Mouse (Mus musculus) yolk sac, embryonic 10.5 days (tissue): ENCODE data around the gene Mtrex.

Source experiments
- DNase-seq: peaks from one replicate; pipeline ENCODE4 v3.0.0-alpha.2; 2017; ENCODE audit warnings: low spot score

Gene Mtrex

GRCm38 (mm10) chr13:112867381-112867780, 59.8 kb downstream of the Mtrex start:
- DNase-seq = no peak

DNA sequence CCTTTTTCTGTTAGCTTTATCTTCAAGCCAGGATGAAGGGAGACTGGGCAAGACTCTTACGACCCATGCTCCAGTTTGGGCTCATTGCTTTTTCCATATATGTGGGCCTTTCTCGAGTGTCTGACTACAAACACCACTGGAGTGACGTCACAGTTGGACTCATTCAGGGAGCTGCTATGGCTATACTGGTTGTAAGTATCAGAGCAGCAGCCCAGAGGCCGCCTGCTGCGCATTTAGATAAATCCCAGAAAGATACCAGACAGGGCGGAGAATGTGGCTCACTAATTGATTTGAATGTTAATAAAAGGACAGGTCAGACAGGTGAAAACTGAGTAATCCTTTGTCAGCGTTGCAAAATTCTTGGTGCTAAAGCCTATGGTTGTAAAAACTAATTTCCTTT, 60.4 kb downstream of the Mtrex start:
- no peak for DNase-seq

DNA sequence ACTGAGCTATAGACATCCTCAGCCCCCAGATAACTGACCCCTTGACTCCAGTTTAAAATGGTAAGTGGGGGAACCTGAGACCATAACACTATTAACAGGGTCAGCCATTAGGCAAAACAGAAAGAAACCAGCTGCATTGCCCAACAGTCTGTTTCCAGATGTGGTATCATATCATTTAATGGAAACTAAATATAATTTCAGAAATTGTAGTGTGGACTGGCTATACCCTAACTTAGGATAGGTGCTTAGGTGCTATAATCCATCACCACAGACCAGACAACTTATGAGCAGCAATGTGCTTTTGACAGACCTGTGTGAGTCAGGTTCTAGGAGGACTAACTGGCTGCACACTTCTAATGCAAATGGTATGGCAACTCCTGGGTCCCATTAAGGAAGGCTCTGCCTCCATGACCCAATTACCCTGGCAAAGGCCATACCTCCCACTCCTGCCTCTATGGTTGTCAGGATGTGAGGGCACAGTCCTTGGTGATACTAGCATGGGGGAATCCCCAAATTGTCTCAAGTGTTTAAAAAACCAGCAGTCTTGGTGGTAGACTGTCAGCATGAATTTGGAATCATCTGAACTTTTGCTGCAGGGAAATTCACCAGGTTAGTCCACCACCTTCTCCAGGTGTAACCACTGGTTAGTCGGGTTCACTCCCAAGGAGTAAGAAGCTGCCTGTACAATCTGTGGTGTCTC, 64.1 kb downstream of the Mtrex start:
- no peak for DNase-seq

- DNase-seq = no peak
Observed at GRCm38 (mm10) chr13:112862342-112862741, 64.9 kb downstream of the Mtrex start.

- no peak for DNase-seq
Observed at GRCm38 (mm10) chr13:112861825-112862306, 65.3 kb downstream of the Mtrex start.

GRCm38 (mm10) chr13:112860911-112861310, 66.3 kb downstream of the Mtrex start:
- no peak for DNase-seq

DNA sequence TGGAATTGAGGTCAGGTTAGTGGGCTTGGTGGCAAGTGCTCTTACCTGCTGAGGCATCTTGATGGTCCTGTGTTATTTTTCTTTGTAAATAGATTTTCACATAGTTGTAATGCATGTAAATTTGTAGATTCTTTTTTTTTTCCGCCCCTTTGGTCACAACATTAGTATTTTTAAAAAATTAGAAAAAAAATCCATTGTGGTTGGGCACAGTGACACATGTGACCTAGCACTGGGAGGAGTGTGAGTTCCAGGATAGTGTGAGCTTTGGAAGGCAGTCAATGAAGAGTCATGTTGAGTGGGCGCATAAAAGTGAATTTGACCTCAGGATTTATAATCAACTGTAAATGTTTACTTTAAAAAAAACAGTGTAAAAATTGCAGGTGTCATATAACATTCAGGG, 66.8 kb downstream of the Mtrex start:
- DNase-seq = no peak

DNA sequence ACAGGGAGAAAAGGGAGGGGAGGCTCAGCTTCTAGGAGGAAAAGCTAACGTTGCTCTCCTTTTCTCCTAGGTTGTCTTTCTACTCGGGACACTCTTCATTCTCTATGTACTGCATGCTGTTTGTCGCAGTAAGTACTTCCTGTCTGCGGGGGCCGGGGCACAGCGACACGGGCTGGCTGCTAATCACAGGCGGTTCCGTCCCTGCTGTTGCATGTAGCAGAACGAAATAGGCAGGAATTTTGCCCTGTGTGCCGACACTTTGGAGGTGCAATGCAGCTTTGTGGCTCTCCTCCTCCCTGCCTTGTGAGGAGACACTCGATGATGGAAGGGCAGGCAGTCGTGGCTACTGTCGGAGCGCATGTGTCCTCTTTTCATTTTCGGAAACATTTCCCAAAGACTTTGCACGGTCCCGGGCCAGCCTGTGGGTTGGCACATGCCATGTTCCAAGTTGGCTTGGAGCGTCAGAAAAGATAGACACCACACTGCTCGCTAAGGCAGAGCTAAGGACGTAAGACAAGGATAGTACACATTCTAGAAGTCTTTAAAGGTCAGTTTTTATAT, 67.5 kb downstream of the Mtrex start:
- no peak for DNase-seq

DNA sequence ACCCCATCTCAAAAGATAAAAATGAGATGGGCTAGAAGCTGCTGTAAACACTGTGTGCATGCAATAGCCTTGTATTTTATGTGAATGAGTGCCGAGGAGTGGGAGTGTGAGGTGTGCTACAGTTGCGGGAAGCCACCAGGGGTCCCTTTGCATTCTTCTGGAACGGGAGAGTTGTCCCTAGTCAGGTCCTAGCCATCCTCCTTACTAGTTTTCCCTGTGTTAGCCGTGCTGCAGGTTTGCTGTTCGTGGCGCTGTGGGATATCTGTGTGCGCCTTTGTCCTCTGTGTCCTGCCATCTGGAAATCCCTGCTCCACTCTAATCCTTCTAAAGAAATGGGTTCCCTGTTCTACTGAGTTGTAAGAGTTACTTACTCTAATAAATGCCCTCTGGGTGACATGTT, 69.3 kb downstream of the Mtrex start:
- DNase-seq = no peak

DNA sequence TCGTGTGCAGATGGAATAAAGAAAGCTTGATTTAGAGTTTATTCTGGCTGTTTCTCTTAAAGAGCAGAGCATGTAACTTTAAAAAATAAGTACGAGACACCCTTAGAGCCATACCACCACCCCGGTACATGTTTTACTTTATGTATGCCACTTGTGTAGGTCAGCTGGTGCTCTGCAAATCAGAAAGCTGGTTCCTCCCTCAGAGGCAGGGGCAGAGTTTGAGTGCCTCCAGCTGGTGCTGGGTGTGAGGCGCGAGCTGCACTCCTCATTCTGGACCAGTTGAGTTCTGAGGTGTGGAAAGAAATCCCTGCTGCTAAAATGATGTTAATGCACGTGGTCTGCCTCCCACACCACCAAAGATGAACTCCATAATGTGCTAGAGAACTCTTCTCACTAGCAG, 72.8 kb downstream of the Mtrex start:
- no peak for DNase-seq

DNA sequence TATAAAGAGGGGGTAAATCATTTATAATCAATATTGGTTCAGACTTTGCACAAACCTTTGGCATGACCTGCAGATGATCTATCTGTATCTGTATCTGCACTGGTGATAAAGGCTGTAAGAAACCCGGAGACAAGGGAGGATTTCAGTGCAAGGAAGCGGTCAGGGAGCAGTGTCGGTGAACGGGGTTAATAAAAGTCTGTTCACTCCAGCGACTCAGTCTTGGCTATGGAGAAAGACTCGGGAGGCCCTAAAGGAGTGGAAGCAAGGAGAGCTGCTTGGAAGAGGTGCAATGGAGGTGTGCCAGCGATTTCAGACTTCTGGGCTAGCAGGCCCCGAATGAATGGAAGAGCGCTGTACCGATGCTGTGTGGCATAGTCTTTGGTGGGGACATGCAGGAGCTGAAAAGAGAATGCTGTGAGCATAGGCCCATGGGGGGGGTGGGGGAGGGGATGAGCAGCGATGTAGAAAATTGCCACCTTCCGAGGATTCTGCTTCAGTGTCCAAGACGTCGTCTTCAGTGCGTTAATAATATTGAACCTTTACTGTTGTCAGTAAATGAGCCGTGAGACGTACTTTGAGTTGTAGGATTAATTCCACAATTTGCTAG, 73.4 kb downstream of the Mtrex start:
- no peak for DNase-seq

- no peak for DNase-seq
Observed at GRCm38 (mm10) chr13:112845931-112846330, 81.3 kb downstream of the Mtrex start.

- DNase-seq = no peak
Observed at GRCm38 (mm10) chr13:112840241-112841087, 86.7 kb downstream of the Mtrex start.

DNA sequence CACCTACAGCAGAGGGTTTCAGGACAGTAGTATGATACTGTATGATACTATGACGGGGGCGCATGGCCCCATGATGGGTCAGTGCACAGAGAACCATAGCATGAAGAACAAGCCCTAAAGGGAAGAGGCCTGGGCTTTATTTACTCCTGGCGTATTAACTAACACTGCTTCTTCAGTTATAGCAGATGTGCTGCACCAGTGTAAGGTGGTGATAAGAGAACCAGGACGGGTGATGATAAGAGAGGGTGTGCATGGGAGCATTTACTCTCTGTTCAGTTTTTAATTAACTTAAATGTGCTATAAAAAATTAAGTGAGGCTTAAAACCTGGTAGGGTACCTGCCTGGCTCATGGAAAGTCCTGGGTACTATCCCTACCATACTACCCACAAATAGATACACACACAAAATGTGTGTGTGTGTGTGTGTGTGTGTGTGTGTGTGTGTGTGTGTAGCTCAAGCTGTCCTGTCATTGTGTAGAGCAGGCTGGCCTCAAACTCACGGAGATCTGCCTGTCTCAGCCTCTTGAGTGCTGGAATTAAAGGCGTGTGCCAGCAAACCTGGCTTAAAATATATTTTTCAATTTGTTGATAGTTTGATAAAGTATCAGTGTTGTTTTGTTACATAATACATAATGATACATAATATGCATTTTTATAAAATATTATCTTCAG, 88.5 kb downstream of the Mtrex start:
- no peak for DNase-seq

DNA sequence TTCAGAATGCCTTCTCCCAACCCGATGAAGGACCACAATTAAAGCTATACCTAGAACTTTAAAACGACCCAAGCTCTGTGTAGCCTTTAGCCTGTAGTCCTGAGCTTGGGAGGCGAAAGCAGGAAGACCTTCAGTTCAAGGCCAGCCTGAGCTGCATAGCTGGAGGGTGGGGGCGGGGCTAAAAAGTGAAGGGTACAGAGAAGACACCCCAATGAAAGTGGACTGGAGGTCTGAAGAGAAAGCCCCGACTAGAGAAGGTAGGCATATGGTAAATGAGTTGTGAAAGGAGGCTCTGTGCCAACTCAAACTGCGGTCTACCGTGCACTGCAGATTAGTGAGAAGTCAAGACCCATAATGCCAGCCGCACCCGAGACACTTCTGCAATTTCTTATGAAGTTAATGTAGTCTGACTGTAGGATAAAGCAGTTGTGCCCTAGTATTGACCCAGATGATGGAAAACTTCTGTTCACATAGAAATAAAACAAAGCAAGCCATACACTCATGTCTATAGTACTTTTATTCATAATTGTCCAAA, 89.5 kb downstream of the Mtrex start:
- DNase-seq = no peak

GRCm38 (mm10) chr13:112836951-112837350, 90.2 kb downstream of the Mtrex start:
- DNase-seq = no peak

- DNase-seq = no peak
Observed at GRCm38 (mm10) chr13:112835113-112835512, 92.1 kb downstream of the Mtrex start.

DNA sequence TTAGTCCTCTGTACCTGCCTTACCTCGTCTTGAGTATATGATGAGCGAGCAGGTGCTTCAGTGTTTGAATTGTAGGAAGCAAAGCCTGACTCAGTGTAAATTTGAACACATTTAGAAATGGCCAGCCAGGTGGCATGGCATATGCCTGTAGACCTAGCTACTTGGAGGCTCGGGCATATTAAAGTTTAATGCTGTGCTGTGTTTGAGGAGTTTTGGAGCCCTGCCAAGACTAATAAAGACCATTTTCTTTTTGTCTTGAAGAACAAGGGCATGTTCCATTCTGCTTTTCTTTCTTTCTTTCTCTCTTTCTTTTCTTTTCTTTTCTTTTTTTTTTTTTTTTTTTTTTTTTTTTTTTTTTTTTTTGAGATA, 93.3 kb downstream of the Mtrex start:
- no peak for DNase-seq

DNA sequence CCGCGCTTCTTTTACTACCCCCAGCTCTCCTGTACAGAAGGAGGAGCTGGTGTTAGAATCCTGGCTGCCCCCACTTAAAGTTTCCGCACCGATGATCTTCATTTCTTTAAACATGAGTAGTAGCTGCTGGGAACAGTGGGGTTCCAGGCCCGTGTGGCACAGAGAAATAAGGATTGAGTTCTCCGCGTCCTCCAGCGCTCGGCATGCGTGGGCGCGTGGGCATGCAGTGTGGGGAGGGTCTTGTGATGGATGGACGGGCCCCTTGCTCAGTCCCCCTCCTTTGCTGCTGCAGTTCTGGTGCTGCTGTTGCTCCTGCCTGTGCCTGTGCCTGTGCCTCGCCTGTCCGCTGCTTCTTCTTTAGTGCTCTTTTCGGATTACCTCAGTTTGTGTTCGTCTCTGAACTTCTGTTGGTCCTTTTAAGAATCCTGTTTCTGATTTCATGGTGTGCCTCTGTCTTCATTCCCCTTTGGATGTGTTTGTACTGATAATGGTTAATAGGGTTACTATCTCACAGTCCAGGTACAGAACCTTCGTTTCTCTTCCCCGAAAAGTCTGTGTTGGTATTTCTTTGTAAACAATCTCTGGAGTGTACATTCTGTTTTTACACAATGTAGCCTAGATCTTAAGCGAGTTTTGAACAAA, 93.8 kb downstream of the Mtrex start:
- no peak for DNase-seq

- no peak for DNase-seq
Observed at GRCm38 (mm10) chr13:112832589-112832988, 94.6 kb downstream of the Mtrex start.

- no peak for DNase-seq
Observed at GRCm38 (mm10) chr13:112829619-112830018, 97.6 kb downstream of the Mtrex start.
